Mouse (Mus musculus): ENCODE measurements around the gene Tubal3. TPM values are rescaled to one million over a fixed set of nuclear protein-coding genes. Genes with fewer than 3 reads are reported as not detected.

Tubal3 gene
- not detected in 2 replicates for polyA plus RNA-seq (2015; fragmentation: Nextera tagmentation; extraction: Ambion mirVana)

GRCm38 (mm10) chr13:3917571-3918311 lies at the start of gene Tubal3, which contains the start of gene Net1:
TSS of gene Tubal3 (plus strand) at chr13:3918274.
TSS of gene Net1 (minus strand) at chr13:3918220.

GRCm38 (mm10) chr13:3945249-3945648 lies 27.2 kb downstream of the Tubal3 start, which contains the start of gene Ucn3:
TSS of gene Ucn3 (minus strand) at chr13:3945349.

Small RNA genes lying within 50 kb of the gene (microRNA-seq; reads per million reads assigned to microRNA genes)
- gene Gm22460 = 0 reads per million in 2 experiments

Other genes starting within 250 kb of the Tubal3 start
- gene Calml3, start 114.0 kb upstream of the Tubal3 start, polyA plus RNA-seq (2015; fragmentation: Nextera tagmentation; extraction: Ambion mirVana) = 0.23 and 2.0 TPM in 2 replicates
- 125 TPM in 1 of 2 replicates, not detected in the other for gene Calm4, start 80.5 kb upstream of the Tubal3 start, polyA plus RNA-seq (2015; fragmentation: Nextera tagmentation; extraction: Ambion mirVana)
- 1.8 TPM in 1 of 2 replicates, not detected in the other for gene Calm5, start 64.1 kb upstream of the Tubal3 start, polyA plus RNA-seq (2015; fragmentation: Nextera tagmentation; extraction: Ambion mirVana)
- gene Net1, start 54 bp upstream of the Tubal3 start, polyA plus RNA-seq (2015; fragmentation: Nextera tagmentation; extraction: Ambion mirVana) = 69.5 and 86.5 TPM in 2 replicates
- gene Ucn3, start 27.1 kb downstream of the Tubal3 start, polyA plus RNA-seq (2015; fragmentation: Nextera tagmentation; extraction: Ambion mirVana) = not detected in 2 replicates
- gene Akr1c14, start 130.7 kb downstream of the Tubal3 start, polyA plus RNA-seq (2015; fragmentation: Nextera tagmentation; extraction: Ambion mirVana) = 3.2 and 8.2 TPM in 2 replicates
- 3.3 and 12.8 TPM in 2 replicates for gene Akr1c18, start 232.4 kb downstream of the Tubal3 start, polyA plus RNA-seq (2015; fragmentation: Nextera tagmentation; extraction: Ambion mirVana)

Measured in skeletal muscle tissue, postnatal 0 days (tissue).